Mouse (Mus musculus) midbrain, embryonic 13.5 days (tissue): ENCODE data around the gene Tmco3. TPM values are rescaled to one million over a fixed set of nuclear protein-coding genes. Genes with fewer than 3 reads are reported as not detected.
A peak's percentile ranks its signal among the peaks of the same experiment; 100 is the strongest.
"Not testable (repeated sequence)": the region's sequence is repeated elsewhere in the genome, so short reads cannot be mapped to it uniquely, and the experiment has no call there.

Experiments
- ATAC-seq: fragments of 200-750 bp; cut with Nextera tagmentation; 2 replicates; pipeline ENCODE4 v1.8.0; 2017; ENCODE audit warnings: mild to moderate bottlenecking, moderate TSS enrichment, moderate library complexity
- H3K27ac ChIP-seq: fragments of 300-500 bp; sonication (generic); 2 replicates; pipeline ENCODE4 v1.5.1; 2015; ENCODE audit warnings: inconsistent platforms, mild to moderate bottlenecking, moderate library complexity
- H3K27me3 ChIP-seq: fragments of 300-500 bp; sonication (generic); 2 replicates; pipeline ENCODE4 v1.6.1; 2015; ENCODE audit warnings: mild to moderate bottlenecking, inconsistent platforms
- H3K36me3 ChIP-seq: fragments of 300-500 bp; sonication (generic); 2 replicates; pipeline ENCODE4 v1.6.1; 2015; ENCODE audit warnings: mild to moderate bottlenecking, inconsistent platforms
- H3K4me1 ChIP-seq: fragments of 300-500 bp; sonication (generic); replicated peaks from 2 replicates; pipeline ENCODE4 v1.6.1; 2015; ENCODE audit warnings: inconsistent platforms
- H3K4me2 ChIP-seq: fragments of 300-500 bp; sonication (generic); replicated peaks from 2 replicates; pipeline ENCODE4 v1.6.1; 2015; ENCODE audit warnings: moderate library complexity, mild to moderate bottlenecking, inconsistent platforms
- H3K4me3 ChIP-seq: fragments of 300-500 bp; sonication (generic); replicated peaks from 2 replicates; pipeline ENCODE4 v1.5.1; 2015; ENCODE audit warnings: mild to moderate bottlenecking, inconsistent platforms
- H3K9ac ChIP-seq: fragments of 300-500 bp; sonication (generic); replicated peaks from 2 replicates; pipeline ENCODE4 v1.6.1; 2015; ENCODE audit warnings: mild to moderate bottlenecking, inconsistent platforms
- H3K9me3 ChIP-seq: fragments of 300-500 bp; sonication (generic); 2 replicates; pipeline ENCODE4 v1.6.1; 2016; ENCODE audit warnings: mild to moderate bottlenecking, inconsistent platforms
- WGBS: fragments of 180-500 bp; shearing (Covaris S2); methylation state at CpG from one replicate; pipeline ENCODE4 v1.1.7; 2015; 5-methylcytosine and 5-hydroxymethylcytosine counted together
- polyA plus RNA-seq: library from polyadenylated mRNA; unstranded; fragments of >200 nt; fragmentation: Nextera tagmentation; extraction: Ambion mirVana; gene quantifications from 2 replicates; pipeline ENCODE4 v1.2.1, GENCODE M21; 2015

Tmco3 gene
- polyA plus RNA-seq, 1 experiment from 2014 or later: 46.9 TPM

- H3K9me3 ChIP-seq: no peaks in the 10 kb centered on the region
- H3K4me3 ChIP-seq: no peak overlapping the region
- no peak for ATAC-seq
- no peaks in the 10 kb centered on the region for H3K4me1 ChIP-seq
- no peak overlapping the region for H3K4me2 ChIP-seq
- 92% methylated on average over 3 of the region's 3 CpGs for WGBS
- peaks cover 79% of the 10 kb centered on the region for H3K36me3 ChIP-seq
- H3K27ac ChIP-seq: no peak overlapping the region
- no peak overlapping the region for H3K9ac ChIP-seq
- H3K27me3 ChIP-seq: no peaks in the 10 kb centered on the region
Observed at GRCm38 (mm10) chr8:13314922-13315321, 26.9 kb downstream of the Tmco3 start.

GRCm38 (mm10) chr8:13316671-13317070 is 28.7 kb downstream of the Tmco3 start:
- Histone ChIP-seq H3K4me2 (no peak overlapping the region), H3K4me1 (no peaks in the 10 kb centered on the region), H3K9ac (no peak overlapping the region), H3K27ac (no peak overlapping the region), H3K27me3 (no peaks in the 10 kb centered on the region), H3K9me3 (no peaks in the 10 kb centered on the region), H3K4me3 (no peak overlapping the region), H3K36me3 (peaks cover 72% of the 10 kb centered on the region)
- 92% methylated on average over 10 of the region's 10 CpGs for WGBS
- ATAC-seq: no peak

GRCm38 (mm10) chr8:13326598-13326997 is 38.6 kb downstream of the Tmco3 start:
- H3K4me3 ChIP-seq: no peak overlapping the region
- WGBS: 39% methylated on average over 5 of the region's 5 CpGs

GRCm38 (mm10) chr8:13334671-13335070 is 46.7 kb downstream of the Tmco3 start:
- Histone ChIP-seq H3K4me2 (no peak overlapping the region), H3K27ac (no peak overlapping the region), H3K9me3 (no peaks in the 10 kb centered on the region), H3K4me1 (peaks cover 6% of the 10 kb centered on the region), H3K9ac (no peak overlapping the region), H3K27me3 (no peaks in the 10 kb centered on the region), H3K4me3 (no peak overlapping the region), H3K36me3 (no peaks in the 10 kb centered on the region)
- 31% methylated on average over 1 of the region's 1 CpGs for WGBS
- ATAC-seq: no peak

More at GRCm38 (mm10) chr8:13326598-13326997, 38.6 kb downstream of the Tmco3 start:
- Histone ChIP-seq H3K36me3 (peaks cover 14% of the 10 kb centered on the region), H3K4me1 (peaks cover 6% of the 10 kb centered on the region; the same call in 1 of the 2 replicates), H3K9ac (no peak overlapping the region), H3K9me3 (no peaks in the 10 kb centered on the region), H3K4me2 (no peak overlapping the region), H3K27me3 (no peaks in the 10 kb centered on the region), H3K27ac (no peak overlapping the region)
- ATAC-seq: no peak

GRCm38 (mm10) chr8:13337245-13337644 is 49.3 kb downstream of the Tmco3 start:
- ATAC-seq, H3K4me2 ChIP-seq, H3K27me3 ChIP-seq, H3K9ac ChIP-seq, H3K27ac ChIP-seq, H3K9me3 ChIP-seq, H3K4me3 ChIP-seq: not testable (repeated sequence)
- Histone ChIP-seq H3K4me1 (peaks cover 26% of the 10 kb centered on the region), H3K36me3 (peaks cover 19% of the 10 kb centered on the region)
- WGBS: 97% methylated on average over 6 of the region's 6 CpGs

- no peaks in the 10 kb centered on the region for H3K27me3 ChIP-seq
- 85% methylated on average over 3 of the region's 3 CpGs for WGBS
- peak overlapping the region; percentile 92 for H3K4me2 ChIP-seq
- peaks cover 26% of the 10 kb centered on the region for H3K4me1 ChIP-seq
- ATAC-seq: no peak
- peaks cover 24% of the 10 kb centered on the region for H3K36me3 ChIP-seq
- H3K9ac ChIP-seq: no peak overlapping the region
- no peak overlapping the region for H3K27ac ChIP-seq
- H3K4me3 ChIP-seq: peak overlapping the region; percentile 89
- H3K9me3 ChIP-seq: no peaks in the 10 kb centered on the region
Observed at GRCm38 (mm10) chr8:13337678-13338077, 49.7 kb downstream of the Tmco3 start.

GRCm38 (mm10) chr8:13338255-13338860 is 50.4 kb downstream of the Tmco3 start, which contains the start of gene Tfdp1:
Gene Tfdp1, plus strand, starts transcription at chr8:13338751.
- 1% methylated on average over 52 of the region's 72 CpGs for WGBS
- Histone ChIP-seq H3K9ac (peak within 1 kb of the TSS; percentile 96), H3K9me3 (no peaks in the 10 kb centered on the region), H3K27ac (peak within 1 kb of the TSS; percentile 80), H3K4me2 (peak within 1 kb of the TSS; percentile 92), H3K36me3 (peaks cover 30% of the 10 kb centered on the region), H3K27me3 (no peaks in the 10 kb centered on the region), H3K4me3 (peak within 1 kb of the TSS; percentile 89), H3K4me1 (peaks cover 26% of the 10 kb centered on the region)
- peak; percentile 95 for ATAC-seq

DNA sequence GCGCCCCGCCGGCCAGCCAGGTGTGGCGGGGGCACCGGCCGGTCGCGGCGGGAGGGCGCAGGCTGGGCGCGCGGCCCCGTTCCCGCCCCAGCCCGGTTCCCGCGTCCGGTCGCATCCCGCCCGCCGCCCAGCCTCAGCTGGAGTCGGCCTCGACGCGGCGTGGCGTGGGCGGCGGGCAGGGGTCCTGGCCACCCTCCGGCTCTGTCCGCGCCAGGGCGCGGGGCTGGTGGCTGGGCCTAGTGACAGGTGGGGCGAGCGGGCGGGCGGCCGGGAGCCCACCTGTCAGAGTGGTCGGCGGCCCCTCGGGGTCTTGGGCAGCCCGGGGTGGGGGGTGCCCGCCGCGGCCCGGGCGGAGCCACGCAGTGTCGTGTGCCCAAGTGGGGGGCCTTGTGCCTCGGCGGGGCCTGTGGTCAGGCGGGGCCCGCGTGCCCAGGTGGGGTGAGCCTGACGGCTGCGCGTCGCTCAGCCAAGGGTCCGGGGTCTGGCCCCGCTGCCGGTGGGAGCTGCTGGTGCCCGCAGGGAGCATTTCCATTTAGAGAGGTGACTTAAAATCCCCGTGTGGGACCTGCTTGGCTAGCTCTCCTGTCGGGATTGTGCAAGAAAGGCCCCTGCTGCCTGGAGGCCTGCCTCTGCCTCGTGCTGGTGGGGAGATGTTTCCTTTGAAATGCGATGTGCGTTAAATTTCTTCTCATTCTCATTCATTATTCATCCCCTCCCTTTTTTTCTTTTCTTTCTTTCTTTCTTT is 51.1 kb downstream of the Tmco3 start:
- peaks cover 38% of the 10 kb centered on the region for H3K36me3 ChIP-seq
- H3K4me3 ChIP-seq: peak overlapping the region; percentile 89
- no peaks in the 10 kb centered on the region for H3K9me3 ChIP-seq
- H3K27ac ChIP-seq: peak overlapping the region; percentile 80
- peak overlapping the region; percentile 92 for H3K4me2 ChIP-seq
- under 1% methylated on average over 47 of the region's 70 CpGs for WGBS
- no peaks in the 10 kb centered on the region for H3K27me3 ChIP-seq
- H3K9ac ChIP-seq: peak overlapping the region; percentile 96
- H3K4me1 ChIP-seq: peaks cover 26% of the 10 kb centered on the region
- ATAC-seq: peak; percentile 79

DNA sequence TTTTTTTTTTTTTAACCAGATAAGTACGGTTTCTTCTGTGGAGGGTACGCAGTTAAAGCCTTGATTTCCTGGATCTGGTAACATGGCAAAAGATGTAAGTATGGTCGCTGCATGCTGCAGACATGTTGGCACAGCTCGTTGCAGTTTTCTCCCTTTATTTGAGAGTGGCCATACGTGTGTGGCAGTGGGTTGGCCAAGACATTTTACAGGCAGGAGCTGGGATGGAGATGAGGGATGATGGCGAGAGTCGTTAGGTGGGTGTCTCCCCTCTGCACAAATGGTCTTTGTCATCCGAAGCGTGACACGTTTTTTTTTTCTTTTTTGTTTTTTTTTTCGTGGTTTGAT is 51.6 kb downstream of the Tmco3 start:
- no peak for ATAC-seq
- peaks cover 43% of the 10 kb centered on the region for H3K36me3 ChIP-seq
- peaks cover 26% of the 10 kb centered on the region for H3K4me1 ChIP-seq
- H3K27ac ChIP-seq: no peak overlapping the region
- H3K4me3 ChIP-seq: peak overlapping the region; percentile 89
- H3K27me3 ChIP-seq: no peaks in the 10 kb centered on the region
- WGBS: 2% methylated on average over 11 of the region's 11 CpGs
- peak overlapping the region; percentile 92 for H3K4me2 ChIP-seq
- H3K9ac ChIP-seq: peak overlapping the region; percentile 96
- H3K9me3 ChIP-seq: no peaks in the 10 kb centered on the region

DNA sequence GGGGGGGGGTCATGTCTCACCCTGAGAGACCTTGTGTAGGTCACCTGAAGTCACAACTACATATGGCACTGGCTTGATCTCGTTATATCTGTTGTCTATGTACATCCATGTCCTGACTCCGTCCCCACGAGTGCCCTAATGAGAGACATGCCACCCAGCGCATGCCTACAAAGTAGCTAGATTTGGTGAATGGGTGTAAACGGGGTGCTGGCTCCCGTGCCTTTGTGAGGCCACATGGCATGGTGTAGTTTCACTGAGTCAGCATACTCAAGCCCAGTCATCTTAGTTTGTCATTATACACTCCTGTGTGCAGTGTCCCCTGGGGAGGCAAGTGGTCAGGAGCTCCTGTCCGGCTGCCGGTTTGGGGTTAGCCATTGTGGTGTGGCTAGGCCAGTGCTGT is 52.7 kb downstream of the Tmco3 start:
- H3K27ac ChIP-seq: no peak overlapping the region
- H3K9me3 ChIP-seq: no peaks in the 10 kb centered on the region
- WGBS: 91% methylated on average over 8 of the region's 8 CpGs
- peak overlapping the region; percentile 89; the same call in 1 of the 2 replicates for H3K4me3 ChIP-seq
- peak overlapping the region; percentile 55 for H3K9ac ChIP-seq
- peaks cover 53% of the 10 kb centered on the region for H3K36me3 ChIP-seq
- H3K27me3 ChIP-seq: no peaks in the 10 kb centered on the region
- peak overlapping the region; percentile 92 for H3K4me2 ChIP-seq
- no peak for ATAC-seq
- H3K4me1 ChIP-seq: peaks cover 26% of the 10 kb centered on the region

- H3K36me3 ChIP-seq: peaks cover 70% of the 10 kb centered on the region
- ATAC-seq: no peak
- 89% methylated on average over 2 of the region's 2 CpGs for WGBS
Observed at GRCm38 (mm10) chr8:13342340-13342739, 54.4 kb downstream of the Tmco3 start.

DNA sequence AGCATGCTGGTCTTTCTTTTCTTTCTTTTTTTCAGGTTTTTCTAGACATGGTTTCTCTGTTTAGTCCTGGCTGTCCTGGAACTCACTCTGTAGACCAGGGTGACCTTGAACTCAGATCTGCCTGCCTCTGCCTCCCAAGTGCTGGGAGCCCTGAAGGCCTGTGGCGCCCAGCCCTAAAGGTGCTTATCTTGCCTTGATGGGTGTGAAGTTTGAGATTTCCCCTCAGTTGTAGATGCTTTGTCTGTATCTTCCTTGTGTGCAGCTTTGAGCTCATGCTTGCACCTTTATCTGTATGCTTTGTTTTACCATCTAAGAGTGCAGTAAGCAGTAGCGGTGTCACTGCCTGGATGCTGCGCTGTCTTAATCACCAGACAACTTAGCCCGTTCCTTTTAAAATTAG is 55.1 kb downstream of the Tmco3 start:
- H3K9me3 ChIP-seq: no peaks in the 10 kb centered on the region
- WGBS: 95% methylated on average over 4 of the region's 4 CpGs
- no peak overlapping the region for H3K4me3 ChIP-seq
- no peak overlapping the region for H3K9ac ChIP-seq
- peaks cover 23% of the 10 kb centered on the region for H3K4me1 ChIP-seq
- H3K4me2 ChIP-seq: no peak overlapping the region
- no peaks in the 10 kb centered on the region for H3K27me3 ChIP-seq
- ATAC-seq: no peak
- no peak overlapping the region for H3K27ac ChIP-seq
- peaks cover 78% of the 10 kb centered on the region for H3K36me3 ChIP-seq

More at GRCm38 (mm10) chr8:13342340-13342739, 54.4 kb downstream of the Tmco3 start:
- H3K27me3 ChIP-seq: no peaks in the 10 kb centered on the region
- H3K4me1 ChIP-seq: peaks cover 26% of the 10 kb centered on the region
- no peak overlapping the region for H3K4me3 ChIP-seq
- H3K4me2 ChIP-seq: no peak overlapping the region
- no peak overlapping the region for H3K9ac ChIP-seq
- H3K27ac ChIP-seq: no peak overlapping the region
- H3K9me3 ChIP-seq: no peaks in the 10 kb centered on the region
